Comparison of ENCODE assay signal across 9 mouse cellular contexts in the genomic region with DNA sequence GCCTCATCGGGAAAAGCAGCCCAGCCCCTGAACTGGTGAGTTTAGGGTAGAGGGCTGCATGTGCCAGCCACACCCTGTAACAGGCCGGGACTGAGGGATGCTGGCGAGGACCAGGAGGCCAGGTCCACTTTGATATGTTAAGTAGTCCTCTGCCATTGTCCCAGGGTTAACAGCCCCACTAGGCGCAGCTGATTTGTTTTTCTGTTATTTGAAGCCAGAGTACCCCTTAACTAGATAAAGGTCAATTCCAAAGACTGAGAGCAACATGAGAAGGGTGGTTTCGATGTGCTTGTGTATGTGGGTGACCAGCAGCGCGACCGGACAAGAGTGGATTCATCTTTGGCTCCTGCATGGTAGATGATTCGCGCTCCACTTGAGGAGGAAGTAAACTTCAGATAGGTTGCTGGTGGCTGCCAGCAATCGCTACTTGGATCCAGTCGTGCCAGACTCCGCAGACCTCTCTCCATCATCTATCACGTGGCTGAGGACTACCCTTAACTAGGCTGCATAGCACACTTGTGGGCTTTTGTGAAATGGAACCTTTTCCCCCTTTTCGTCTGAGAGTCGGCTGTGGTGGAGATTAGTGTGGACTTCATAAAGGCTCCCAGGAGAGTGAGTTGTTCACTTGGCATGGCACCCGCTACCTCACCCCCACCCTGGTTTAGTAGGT. TPM values are rescaled to one million over a fixed set of nuclear protein-coding genes. Genes with fewer than 3 reads are reported as not detected.
DNase-seq lines count a peak whose midpoint lies in the region; ATAC-seq and TF ChIP-seq lines count a peak whose summit lies in the region.
"Had no signal": no experiment of that assay in that cellular context is flagged by ENCODE, and none has a peak within 500 bp of the region (broad histone marks: within the 10 kb centered on the region; RNA-seq: fewer than 3 reads in every experiment).

No protein-coding gene starts in this region.

- no peak for TF ChIP-seq CTCF in kidney, adult 2 months (conservative IDR thresholded peaks at IDR 0.05; ENCODE audit: insufficient read depth, insufficient read length, low read depth, low read length)

- no peaks in the 10 kb centered on the region for H3K27me3 ChIP-seq in kidney, adult 2 months (replicated peaks; ENCODE audit: control insufficient read depth, insufficient read depth, low read length)
- H3K27me3 ChIP-seq in hindbrain, embryonic 11.5 days (ENCODE audit: control insufficient read depth, insufficient read depth, low read length), result no peaks in the 10 kb centered on the region
- H3K27me3 ChIP-seq in midbrain, embryonic 13.5 days, result no peaks in the 10 kb centered on the region

- 71% methylated on average over 17 of the region's 17 CpGs for WGBS in kidney, adult 2 months
- 61% methylated on average over 17 of the region's 17 CpGs for WGBS in hindbrain, embryonic 11.5 days
- 66% methylated on average over 17 of the region's 17 CpGs for WGBS in midbrain, embryonic 13.5 days

- H3K36me3 ChIP-seq in kidney, adult 2 months (ENCODE audit: control insufficient read depth, insufficient read depth, low read length), result no peaks in the 10 kb centered on the region
- no peaks in the 10 kb centered on the region for H3K36me3 ChIP-seq in hindbrain, embryonic 11.5 days (ENCODE audit: control insufficient read depth, insufficient read depth, low read length)
- peaks cover 3% of the 10 kb centered on the region for H3K36me3 ChIP-seq in midbrain, embryonic 13.5 days

- no peak for TF ChIP-seq POLR2A in kidney, adult 2 months (IDR thresholded peaks at IDR 0.05; ENCODE audit: low read depth, low read length)

- H3K4me3 ChIP-seq in kidney, adult 2 months (ENCODE audit: insufficient read depth, low read depth, low read length), result 0 out of 2 replicates have a peak overlapping the region, but pooled peaks have one; percentile 2
- peak overlapping the region; percentile 81; the same call in 1 of the 2 replicates for H3K4me3 ChIP-seq in hindbrain, embryonic 11.5 days (ENCODE audit: low read depth, low read length)
- H3K4me3 ChIP-seq in midbrain, embryonic 13.5 days (replicated peaks), result peak overlapping the region; percentile 72

- no peak for DNase-seq in kidney, adult 2 months
- no peak for DNase-seq in kidney, adult 18-20 months
- DNase-seq in ZHBTc4 (ENCODE audit: low read depth, low spot score) (peak; percentile 25), MN1 (ENCODE audit: low spot score) (no peak)
- no peak for DNase-seq in hindbrain, embryonic 11.5 days (ENCODE audit: low spot score)
- DNase-seq in adrenal gland, postnatal 10 days, result no peak

- H3K9ac ChIP-seq in hindbrain, embryonic 11.5 days (ENCODE audit: low read depth, low read length), result peak overlapping the region; percentile 90; the same call in 1 of the 2 replicates
- no peak overlapping the region for H3K9ac ChIP-seq in midbrain, embryonic 13.5 days (replicated peaks)

- no peaks in the 10 kb centered on the region for H3K9me3 ChIP-seq in hindbrain, embryonic 11.5 days (ENCODE audit: control insufficient read depth, low read length)
- no peaks in the 10 kb centered on the region for H3K9me3 ChIP-seq in midbrain, embryonic 13.5 days

- peaks cover 4% of the 10 kb centered on the region; the same call in 1 of the 2 replicates for H3K4me1 ChIP-seq in kidney, adult 2 months (ENCODE audit: control insufficient read depth, insufficient read depth, low read length)
- H3K4me1 ChIP-seq in hindbrain, embryonic 11.5 days (replicated peaks; ENCODE audit: control insufficient read depth, insufficient read depth, low read length), result peaks cover 5% of the 10 kb centered on the region
- peaks cover 33% of the 10 kb centered on the region for H3K4me1 ChIP-seq in midbrain, embryonic 13.5 days (replicated peaks)

- ATAC-seq in hindbrain, embryonic 11.5 days (ENCODE audit: low FRiP score), result peak; percentile 58; the same call in 1 of the 2 replicates
- ATAC-seq in midbrain, embryonic 13.5 days, result peak; percentile 37
- ATAC-seq in inflammation-experienced regulatory T-cells, adult 6 months, result no peak

- peak overlapping the region; percentile 60 for H3K4me2 ChIP-seq in hindbrain, embryonic 11.5 days (replicated peaks; ENCODE audit: low read depth, low read length)
- peak overlapping the region; percentile 65 for H3K4me2 ChIP-seq in midbrain, embryonic 13.5 days (replicated peaks)

- no peak overlapping the region for H3K27ac ChIP-seq in kidney, adult 2 months (ENCODE audit: insufficient read depth, low read depth, low read length)
- peak overlapping the region; percentile 49; the same call in 1 of the 2 replicates for H3K27ac ChIP-seq in hindbrain, embryonic 11.5 days (ENCODE audit: low read depth, low read length)
- no peak overlapping the region for H3K27ac ChIP-seq in midbrain, embryonic 13.5 days

RNA-seq across cellular contexts. Expression of a gene that starts 56.0 kb away (rescaled TPM):
- 5.2 and 5.6 TPM in 2 replicates for polyA plus RNA-seq in kidney, adult 2 months (2012; rRNA removed)
- polyA plus RNA-seq in hindbrain, embryonic 11.5 days (2014; fragmentation: Nextera tagmentation; extraction: Ambion mirVana), result 0.40 and 0.59 TPM in 2 replicates
- 1.8 and 2.5 TPM in 2 replicates for polyA plus RNA-seq in midbrain, embryonic 13.5 days (2015; fragmentation: Nextera tagmentation; extraction: Ambion mirVana)
- polyA plus RNA-seq in inflammation-experienced regulatory T-cells, adult 6 months (2017; shearing (Covaris generic)), result under 1 TPM in 1 of 3 experiments, not detected in 2; 0.19 TPM
- total RNA-seq in adrenal gland, postnatal 10 days (2021), result under 1 TPM; 0.30 to 0.33 TPM
- total RNA-seq: hematopoietic stem cell, adult 5-6 weeks had no signal

Comparison
In these comparisons a context has a peak if more than half of its experiments do, and no peak if none do; other contexts are left out.
1. H3K4me3 ChIP-seq: peak in every context shown above with its lines; median percentile 81 in hindbrain, embryonic 11.5 days; 72 in midbrain, embryonic 13.5 days; 2 in kidney, adult 2 months.